Mouse (Mus musculus) myocyte (in vitro differentiated cells): ENCODE data around the gene Bace1.

Experiments
- E2F4 ChIP-seq: IDR thresholded peaks from one replicate; pipeline ENCODE4 v1.6.1; 2011; ENCODE audit warnings: mild to moderate bottlenecking, control low read depth, moderate library complexity; ENCODE audit not compliant: insufficient read depth
- MYOD1 ChIP-seq, 3 experiments: IDR thresholded peaks; one replicate each; pipeline ENCODE4 v1.6.1; 2011; ENCODE audit warnings: control low read depth in 2 of 3, low read depth in 2 of 3, mild to moderate bottlenecking in 2 of 3, moderate library complexity in 1 of 3; ENCODE audit not compliant: insufficient read length in 2 of 3, control insufficient read depth in 1 of 3
- MYOG ChIP-seq, 3 experiments: IDR thresholded peaks; one replicate each; pipeline ENCODE4 v1.6.1; 2011; ENCODE audit warnings: control low read depth in 2 of 3, low read depth in 2 of 3, mild to moderate bottlenecking in 2 of 3; ENCODE audit not compliant: insufficient read length in 2 of 3, control insufficient read depth in 1 of 3, insufficient read depth in 1 of 3
- POLR2A ChIP-seq: IDR thresholded peaks from one replicate; pipeline ENCODE4 v1.6.1; 2011; ENCODE audit warnings: low read depth, mild to moderate bottlenecking, control low read depth, moderate library complexity; ENCODE audit not compliant: insufficient read length
- POLR2AphosphoS2 ChIP-seq: IDR thresholded peaks from one replicate; pipeline ENCODE4 v1.6.1; 2011; ENCODE audit warnings: low read depth, control low read depth; ENCODE audit not compliant: insufficient read length
- TCF12 ChIP-seq: IDR thresholded peaks from one replicate; pipeline ENCODE4 v1.6.1; 2011; ENCODE audit warnings: mild to moderate bottlenecking, control low read depth; ENCODE audit not compliant: poor library complexity, insufficient read depth, severe bottlenecking
- TCF3 ChIP-seq: IDR thresholded peaks from one replicate; pipeline ENCODE4 v1.6.1; 2011; ENCODE audit warnings: low read depth, control low read depth; ENCODE audit not compliant: insufficient read length

GRCm38 (mm10) chr9:45839982-45840300 is 1.6 kb downstream of the Bace1 start:
- no peak for TF ChIP-seq TCF12
- no peak for TF ChIP-seq POLR2AphosphoS2
- TF ChIP-seq MYOG (IDR thresholded peaks at IDR 0.05; ENCODE audit: control insufficient read depth in 1 of 3, insufficient read depth in 1 of 3, insufficient read length in 2 of 3, low read depth in 2 of 3): no peak
- TF ChIP-seq TCF3: no peak
- TF ChIP-seq MYOD1 (IDR thresholded peaks at IDR 0.05; ENCODE audit: control insufficient read depth in 1 of 3, insufficient read length in 2 of 3, low read depth in 2 of 3): no peak
- no peak for TF ChIP-seq POLR2A
- TF ChIP-seq E2F4: no peak
